Mouse (Mus musculus): ENCODE measurements at regions not wholly inside any gene's neighbourhood (a gene's known extent, or its start where the extent isn't known, plus 50 kb on each side); places are given as distances from the start of the nearest gene placed in this dataset.
A peak's percentile ranks its signal among the peaks of the same experiment; 100 is the strongest.

GRCm38 (mm10) chr2:143419791-143420190 is 126.2 kb upstream of the Pcsk2 start:
- no peak overlapping the region for H3K27ac ChIP-seq
- intact Hi-C loops (cut with DNase I), result no loop called here
- DNase-seq (ENCODE audit: extremely low spot score in 1 of 2, low spot score in 2 of 2), result no peak
- TF ChIP-seq CTCF (IDR thresholded peaks at IDR 0.05), result no peak
- H3K4me3 ChIP-seq, result no peak overlapping the region

GRCm38 (mm10) chr2:143450680-143451079 is 95.3 kb upstream of the Pcsk2 start:
- H3K4me3 ChIP-seq, result no peak overlapping the region
- intact Hi-C loops (cut with DNase I), result loop anchor here (2.0 to 10.0 kb wide), 4 partner anchors 78 to 236 kb away; partner anchors contain the start of gene Pcsk2
- peak in 1 of 2 experiments; percentile 16 for DNase-seq (ENCODE audit: extremely low spot score in 1 of 2, low spot score in 2 of 2)
- TF ChIP-seq CTCF (IDR thresholded peaks at IDR 0.05), result no peak
- peak overlapping the region; percentile 75 for H3K27ac ChIP-seq

DNA sequence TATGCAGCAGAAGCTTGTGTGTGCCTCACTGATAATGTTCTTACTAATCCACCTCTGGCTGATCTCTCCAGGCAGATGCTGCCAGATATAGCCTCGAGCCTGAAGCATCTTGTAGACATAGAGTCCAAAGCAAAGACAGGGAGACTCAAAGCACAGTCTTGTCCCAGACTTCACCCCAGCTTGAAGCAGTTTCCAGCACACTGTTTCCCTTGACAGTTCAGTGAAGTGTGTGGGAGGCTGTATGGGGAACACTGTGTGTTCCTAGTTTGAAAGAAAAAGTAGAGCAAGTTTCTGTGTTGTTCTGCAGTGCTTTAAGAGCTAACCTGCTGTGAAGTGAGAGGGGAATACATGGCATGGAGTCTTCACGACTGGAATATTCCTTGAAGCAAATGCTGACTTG is 94.7 kb upstream of the Pcsk2 start:
- intact Hi-C loops (cut with DNase I), result loop anchor here (2.0 to 10.0 kb wide), 4 partner anchors 79 to 236 kb away; partner anchors contain the start of gene Pcsk2
- Histone ChIP-seq H3K27ac (peak overlapping the region; percentile 75), H3K4me3 (no peak overlapping the region)
- peak; percentile 23 to 34 for DNase-seq (ENCODE audit: extremely low spot score in 1 of 2, low spot score in 2 of 2)
- TF ChIP-seq CTCF (IDR thresholded peaks at IDR 0.05), result no peak

DNA sequence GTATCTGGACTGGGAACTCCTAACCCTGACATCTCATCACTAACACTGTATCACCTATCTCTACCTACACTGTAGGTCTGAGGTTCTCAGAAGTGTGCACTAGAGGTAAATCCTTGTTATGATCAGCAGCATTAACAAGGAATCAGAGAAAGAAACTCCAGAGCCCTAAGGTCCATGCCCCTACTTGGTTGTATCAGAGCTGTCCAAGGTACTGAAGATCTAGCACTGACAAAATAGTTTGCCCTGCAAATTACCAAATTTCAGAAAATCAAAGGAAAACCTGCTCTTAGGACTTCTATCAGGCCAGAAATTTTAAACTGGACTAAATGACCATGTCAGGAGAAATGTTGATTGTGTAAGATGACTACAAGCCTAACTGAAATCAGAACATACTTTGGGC is 94.3 kb upstream of the Pcsk2 start:
- no peak for DNase-seq (ENCODE audit: extremely low spot score in 1 of 2, low spot score in 2 of 2)
- Histone ChIP-seq H3K4me3 (no peak overlapping the region), H3K27ac (peak overlapping the region; percentile 55; the same call in 1 of the 2 replicates)
- TF ChIP-seq CTCF (IDR thresholded peaks at IDR 0.05), result no peak
- intact Hi-C loops (cut with DNase I), result loop anchor here (2.0 to 10.0 kb wide), 4 partner anchors 79 to 237 kb away; partner anchors contain the start of gene Pcsk2

GRCm38 (mm10) chr2:143467936-143468335 is 78.0 kb upstream of the Pcsk2 start:
- no peak for DNase-seq (ENCODE audit: extremely low spot score in 1 of 2, low spot score in 2 of 2)
- intact Hi-C loops (cut with DNase I), result no loop called here
- Histone ChIP-seq H3K4me3 (no peak overlapping the region), H3K27ac (no peak overlapping the region)
- no peak for TF ChIP-seq CTCF (IDR thresholded peaks at IDR 0.05)

DNA sequence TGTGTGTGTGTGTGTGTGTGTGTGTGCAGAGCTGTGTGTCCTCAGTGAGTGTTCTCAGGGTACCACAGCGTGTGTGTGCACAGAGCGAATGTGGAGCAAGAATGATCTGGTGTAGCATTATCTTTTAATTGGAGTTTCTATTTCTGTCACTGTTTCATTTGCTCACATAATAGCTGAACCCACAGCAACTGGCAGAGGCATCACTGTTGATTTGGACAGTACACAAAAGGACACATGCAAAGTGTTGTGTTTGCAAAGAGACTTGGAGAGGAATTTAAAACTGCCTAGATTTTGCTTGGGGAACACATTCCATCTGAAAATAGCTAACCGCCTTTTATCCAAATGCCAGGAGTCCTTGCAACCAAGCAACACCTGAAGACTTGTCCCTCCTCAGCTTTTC is 74.6 kb upstream of the Pcsk2 start:
- no peak for DNase-seq (ENCODE audit: extremely low spot score in 1 of 2, low spot score in 2 of 2)
- Histone ChIP-seq H3K27ac (no peak overlapping the region), H3K4me3 (no peak overlapping the region)
- no peak for TF ChIP-seq CTCF (IDR thresholded peaks at IDR 0.05)
- intact Hi-C loops (cut with DNase I), result no loop called here

- TF ChIP-seq CTCF (IDR thresholded peaks at IDR 0.05), result no peak
- Histone ChIP-seq H3K4me3 (no peak overlapping the region), H3K27ac (no peak overlapping the region)
- no peak for DNase-seq (ENCODE audit: extremely low spot score in 1 of 2, low spot score in 2 of 2)
- intact Hi-C loops (cut with DNase I), result no loop called here
These were observed 55.1 kb upstream of the Pcsk2 start for GRCm38 (mm10) chr2:143490830-143491229.
